Mouse (Mus musculus): ENCODE results near the gene Olfr623. TPM values are rescaled to one million over a fixed set of nuclear protein-coding genes. Genes with fewer than 3 reads are reported as not detected.
A peak's percentile ranks its signal among the peaks of the same experiment; 100 is the strongest.

Gene Olfr623
- not detected in 2 replicates for polyA plus RNA-seq (2012; rRNA removed)

DNA sequence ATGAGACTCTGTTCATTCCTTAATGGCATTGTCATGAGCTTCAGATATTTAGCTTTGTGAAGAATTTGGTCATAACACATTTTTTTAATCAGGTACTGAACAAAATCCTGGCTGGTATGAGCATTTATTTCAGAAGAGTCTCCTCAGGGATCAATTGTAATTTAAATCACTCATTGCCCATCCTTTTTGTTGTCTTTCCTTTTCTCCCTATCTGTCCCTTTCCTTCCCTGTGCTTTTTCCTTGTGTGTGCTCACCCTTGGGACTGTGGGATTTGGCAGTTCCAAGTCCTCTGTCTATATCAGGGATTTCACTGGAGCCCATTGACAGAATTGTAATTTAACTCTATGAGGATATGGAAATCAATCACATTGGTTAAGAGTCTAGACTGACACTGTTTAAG lies at the start of gene Olfr623:
TSS of gene Olfr623 (minus strand) at position 101 of the 400 bp plus-strand sequence.
- Histone ChIP-seq H3K27ac (ENCODE audit: insufficient read depth, low read depth, low read length) (no peak within 1 kb of the TSS), H3K27me3 (replicated peaks; ENCODE audit: control insufficient read depth, insufficient read depth, low read length) (no peaks in the 10 kb centered on the region), H3K4me1 (ENCODE audit: control insufficient read depth, insufficient read depth, low read length) (no peaks in the 10 kb centered on the region), H3K36me3 (ENCODE audit: control insufficient read depth, insufficient read depth, low read length) (no peaks in the 10 kb centered on the region), H3K4me3 (ENCODE audit: insufficient read depth, low read depth, low read length) (no peak within 1 kb of the TSS)
- TF ChIP-seq CTCF (conservative IDR thresholded peaks at IDR 0.05; ENCODE audit: insufficient read depth, insufficient read length, low read depth, low read length) (no peak), POLR2A (IDR thresholded peaks at IDR 0.05; ENCODE audit: low read depth, low read length) (no peak)
- DNase-seq = no peak

- DNase-seq = no peak
- H3K4me1 ChIP-seq (ENCODE audit: control insufficient read depth, insufficient read depth, low read length) = no peaks in the 10 kb centered on the region
- no peak overlapping the region for H3K4me3 ChIP-seq (ENCODE audit: insufficient read depth, low read depth, low read length)
- H3K27ac ChIP-seq (ENCODE audit: insufficient read depth, low read depth, low read length) = no peak overlapping the region
- peak; percentile 28; the same call in 1 of the 2 replicates for TF ChIP-seq CTCF (conservative IDR thresholded peaks at IDR 0.05; ENCODE audit: insufficient read depth, insufficient read length, low read depth, low read length)
- no peak for TF ChIP-seq POLR2A (IDR thresholded peaks at IDR 0.05; ENCODE audit: low read depth, low read length)
- no peaks in the 10 kb centered on the region for H3K27me3 ChIP-seq (replicated peaks; ENCODE audit: control insufficient read depth, insufficient read depth, low read length)
- H3K36me3 ChIP-seq (ENCODE audit: control insufficient read depth, insufficient read depth, low read length) = no peaks in the 10 kb centered on the region
- WGBS = 26% methylated on average over 2 of the region's 2 CpGs
These were observed 48.5 kb upstream of the Olfr623 start for GRCm38 (mm10) chr7:103712024-103712423.

DNA sequence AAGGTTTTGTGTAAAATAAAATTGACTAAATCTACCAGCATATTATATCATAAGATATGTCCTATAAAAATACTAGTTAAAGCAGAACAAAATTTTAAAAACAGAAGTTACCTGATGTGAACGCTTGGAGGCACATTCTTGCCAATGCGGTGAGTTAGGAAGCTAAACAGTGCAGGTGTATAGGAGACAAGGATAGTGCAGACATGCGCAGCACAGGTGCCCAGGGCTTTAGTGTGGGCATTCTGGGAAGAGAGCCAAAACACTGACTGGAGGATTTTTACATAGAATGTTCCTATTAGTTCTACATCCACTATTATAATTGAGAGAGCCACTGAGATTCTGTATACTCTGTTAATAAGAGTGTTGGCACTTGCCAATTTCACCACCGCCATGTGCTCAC lies 36.0 kb upstream of the Olfr623 start:
- TF ChIP-seq CTCF (conservative IDR thresholded peaks at IDR 0.05; ENCODE audit: insufficient read depth, insufficient read length, low read depth, low read length) (no peak), POLR2A (IDR thresholded peaks at IDR 0.05; ENCODE audit: low read depth, low read length) (no peak)
- 87% methylated on average over 4 of the region's 4 CpGs for WGBS
- no peaks in the 10 kb centered on the region for H3K4me1 ChIP-seq (ENCODE audit: control insufficient read depth, insufficient read depth, low read length)
- H3K36me3 ChIP-seq (ENCODE audit: control insufficient read depth, insufficient read depth, low read length) = no peaks in the 10 kb centered on the region
- no peak for DNase-seq
- no peak overlapping the region for H3K4me3 ChIP-seq (ENCODE audit: insufficient read depth, low read depth, low read length)
- H3K27me3 ChIP-seq (replicated peaks; ENCODE audit: control insufficient read depth, insufficient read depth, low read length) = no peaks in the 10 kb centered on the region
- H3K27ac ChIP-seq (ENCODE audit: insufficient read depth, low read depth, low read length) = no peak overlapping the region

GRCm38 (mm10) chr7:103682420-103682819 lies 18.9 kb upstream of the Olfr623 start, which contains the start of gene Olfr625-ps1:
TSS of gene Olfr625-ps1 (plus strand) at chr7:103682720.
- no peak for DNase-seq

DNA sequence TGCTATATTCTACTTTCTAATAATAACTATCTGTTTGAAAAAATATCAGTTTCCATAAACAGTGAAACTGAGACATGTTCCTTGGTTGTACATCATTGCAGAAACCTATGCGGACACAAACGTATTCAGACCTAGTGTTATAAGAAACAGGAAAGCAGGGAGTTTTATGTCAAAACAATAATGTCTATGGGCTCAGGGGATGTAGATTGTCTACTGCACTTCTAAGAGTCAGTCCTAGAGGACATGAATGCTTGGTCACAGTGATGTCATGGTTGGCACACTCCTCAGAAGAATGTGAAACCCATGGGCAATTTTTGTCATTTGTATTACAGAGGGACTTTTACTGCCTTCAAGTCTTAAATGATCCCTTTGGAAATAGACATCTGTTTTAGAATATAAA lies 7.6 kb upstream of the Olfr623 start, which contains the start of gene Olfr624:
TSS of gene Olfr624 (minus strand) at position 101 of the 400 bp plus-strand sequence.
- Histone ChIP-seq H3K4me1 (ENCODE audit: control insufficient read depth, insufficient read depth, low read length) (no peaks in the 10 kb centered on the region), H3K27ac (ENCODE audit: insufficient read depth, low read depth, low read length) (no peak within 1 kb of the TSS), H3K27me3 (replicated peaks; ENCODE audit: control insufficient read depth, insufficient read depth, low read length) (no peaks in the 10 kb centered on the region), H3K4me3 (ENCODE audit: insufficient read depth, low read depth, low read length) (no peak within 1 kb of the TSS), H3K36me3 (ENCODE audit: control insufficient read depth, insufficient read depth, low read length) (no peaks in the 10 kb centered on the region)
- 93% methylated on average over 2 of the region's 2 CpGs for WGBS
- DNase-seq = no peak
- TF ChIP-seq POLR2A (IDR thresholded peaks at IDR 0.05; ENCODE audit: low read depth, low read length) (no peak), CTCF (conservative IDR thresholded peaks at IDR 0.05; ENCODE audit: insufficient read depth, insufficient read length, low read depth, low read length) (no peak)

More at GRCm38 (mm10) chr7:103682420-103682819, 18.9 kb upstream of the Olfr623 start, which contains the start of gene Olfr625-ps1:
- TF ChIP-seq POLR2A (IDR thresholded peaks at IDR 0.05; ENCODE audit: low read depth, low read length) (no peak), CTCF (conservative IDR thresholded peaks at IDR 0.05; ENCODE audit: insufficient read depth, insufficient read length, low read depth, low read length) (no peak)
- H3K4me1 ChIP-seq (ENCODE audit: control insufficient read depth, insufficient read depth, low read length) = no peaks in the 10 kb centered on the region
- H3K36me3 ChIP-seq (ENCODE audit: control insufficient read depth, insufficient read depth, low read length) = no peaks in the 10 kb centered on the region
- no peaks in the 10 kb centered on the region for H3K27me3 ChIP-seq (replicated peaks; ENCODE audit: control insufficient read depth, insufficient read depth, low read length)
- H3K27ac ChIP-seq (ENCODE audit: insufficient read depth, low read depth, low read length) = no peak within 1 kb of the TSS
- H3K4me3 ChIP-seq (ENCODE audit: insufficient read depth, low read depth, low read length) = no peak within 1 kb of the TSS

DNA sequence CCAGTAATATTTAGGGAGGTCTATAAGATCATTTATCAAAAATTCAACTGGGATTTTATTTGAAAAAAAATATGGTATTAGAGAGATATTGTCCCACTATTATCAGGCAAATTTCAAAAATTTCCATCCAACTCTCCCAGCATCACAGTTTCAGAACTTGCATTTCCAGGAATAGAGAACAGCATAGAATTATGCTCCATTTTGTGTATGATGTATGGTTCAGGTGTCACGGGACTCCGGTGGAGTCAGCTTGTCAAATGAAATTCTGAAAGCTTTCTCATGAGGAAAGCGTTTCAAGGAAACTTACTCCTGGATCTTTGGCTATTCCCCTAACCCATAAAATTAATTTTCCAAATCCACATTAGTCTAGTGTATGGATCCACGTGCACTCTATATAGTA lies 19.4 kb downstream of the Olfr623 start:
- H3K4me1 ChIP-seq (ENCODE audit: control insufficient read depth, insufficient read depth, low read length) = no peaks in the 10 kb centered on the region
- no peak for DNase-seq
- TF ChIP-seq POLR2A (IDR thresholded peaks at IDR 0.05; ENCODE audit: low read depth, low read length) = no peak
- TF ChIP-seq CTCF (conservative IDR thresholded peaks at IDR 0.05; ENCODE audit: insufficient read depth, insufficient read length, low read depth, low read length) = no peak
- H3K36me3 ChIP-seq (ENCODE audit: control insufficient read depth, insufficient read depth, low read length) = no peaks in the 10 kb centered on the region
- H3K27ac ChIP-seq (ENCODE audit: insufficient read depth, low read depth, low read length) = no peak overlapping the region
- no peak overlapping the region for H3K4me3 ChIP-seq (ENCODE audit: insufficient read depth, low read depth, low read length)
- WGBS = 75% methylated on average over 4 of the region's 4 CpGs
- no peaks in the 10 kb centered on the region for H3K27me3 ChIP-seq (replicated peaks; ENCODE audit: control insufficient read depth, insufficient read depth, low read length)

GRCm38 (mm10) chr7:103642602-103643001 lies 20.9 kb downstream of the Olfr623 start, which contains the start of gene Olfr622:
TSS of gene Olfr622 (minus strand) at chr7:103642702.
- WGBS = 62% methylated on average over 1 of the region's 1 CpGs
- DNase-seq = no peak
- no peaks in the 10 kb centered on the region for H3K4me1 ChIP-seq (ENCODE audit: control insufficient read depth, insufficient read depth, low read length)
- no peaks in the 10 kb centered on the region for H3K27me3 ChIP-seq (replicated peaks; ENCODE audit: control insufficient read depth, insufficient read depth, low read length)
- H3K4me3 ChIP-seq (ENCODE audit: insufficient read depth, low read depth, low read length) = no peak within 1 kb of the TSS
- H3K27ac ChIP-seq (ENCODE audit: insufficient read depth, low read depth, low read length) = no peak within 1 kb of the TSS
- TF ChIP-seq CTCF (conservative IDR thresholded peaks at IDR 0.05; ENCODE audit: insufficient read depth, insufficient read length, low read depth, low read length) (no peak), POLR2A (IDR thresholded peaks at IDR 0.05; ENCODE audit: low read depth, low read length) (no peak)
- no peaks in the 10 kb centered on the region for H3K36me3 ChIP-seq (ENCODE audit: control insufficient read depth, insufficient read depth, low read length)
